Mouse (Mus musculus): Measurements from ENCODE around the gene Chn2.

Gene Chn2

GRCm38 (mm10) chr6:54118897-54119296 lies 79.5 kb downstream of the Chn2 start:
- DNase-seq (ENCODE audit: extremely low spot score) = no peak

- no peak for DNase-seq (ENCODE audit: extremely low spot score)
These were observed 80.1 kb downstream of the Chn2 start for GRCm38 (mm10) chr6:54119461-54119860.

GRCm38 (mm10) chr6:54119885-54120666 lies 80.7 kb downstream of the Chn2 start:
- peak; percentile 29 for DNase-seq (ENCODE audit: extremely low spot score)

- DNase-seq (ENCODE audit: extremely low spot score) = no peak
These were observed 81.5 kb downstream of the Chn2 start for GRCm38 (mm10) chr6:54120889-54121288.

- DNase-seq (ENCODE audit: extremely low spot score) = no peak
These were observed 85.2 kb downstream of the Chn2 start for GRCm38 (mm10) chr6:54124519-54124918.

- DNase-seq (ENCODE audit: extremely low spot score) = no peak
These were observed 86.2 kb downstream of the Chn2 start for GRCm38 (mm10) chr6:54125536-54125935.

- no peak for DNase-seq (ENCODE audit: extremely low spot score)
These were observed 87.1 kb downstream of the Chn2 start for GRCm38 (mm10) chr6:54126225-54126992.

GRCm38 (mm10) chr6:54126993-54127697 lies 87.8 kb downstream of the Chn2 start:
- DNase-seq (ENCODE audit: extremely low spot score) = no peak

- no peak for DNase-seq (ENCODE audit: extremely low spot score)
These were observed 89.3 kb downstream of the Chn2 start for GRCm38 (mm10) chr6:54128702-54129101.

GRCm38 (mm10) chr6:54129570-54129969 lies 90.2 kb downstream of the Chn2 start:
- no peak for DNase-seq (ENCODE audit: extremely low spot score)

- no peak for DNase-seq (ENCODE audit: extremely low spot score)
These were observed 91.5 kb downstream of the Chn2 start for GRCm38 (mm10) chr6:54130881-54131280.

GRCm38 (mm10) chr6:54132576-54132975 lies 93.2 kb downstream of the Chn2 start:
- DNase-seq (ENCODE audit: extremely low spot score) = no peak

- DNase-seq (ENCODE audit: extremely low spot score) = no peak
These were observed 93.9 kb downstream of the Chn2 start for GRCm38 (mm10) chr6:54133231-54133630.

GRCm38 (mm10) chr6:54138157-54138556 lies 98.8 kb downstream of the Chn2 start:
- no peak for DNase-seq (ENCODE audit: extremely low spot score)

- DNase-seq (ENCODE audit: extremely low spot score) = no peak
These were observed 101.1 kb downstream of the Chn2 start for GRCm38 (mm10) chr6:54140488-54140887.

GRCm38 (mm10) chr6:54141165-54141564 lies 101.8 kb downstream of the Chn2 start:
- DNase-seq (ENCODE audit: extremely low spot score) = no peak

GRCm38 (mm10) chr6:54142848-54143651 lies 103.7 kb downstream of the Chn2 start:
- DNase-seq (ENCODE audit: extremely low spot score) = no peak

GRCm38 (mm10) chr6:54143652-54143960 lies 104.3 kb downstream of the Chn2 start:
- no peak for DNase-seq (ENCODE audit: extremely low spot score)

- DNase-seq (ENCODE audit: extremely low spot score) = no peak
These were observed 109.6 kb downstream of the Chn2 start for GRCm38 (mm10) chr6:54148844-54149526.

GRCm38 (mm10) chr6:54150821-54151220 lies 111.5 kb downstream of the Chn2 start:
- DNase-seq (ENCODE audit: extremely low spot score) = no peak

Measured in embryo, embryonic 9.5 days (tissue).